Mouse (Mus musculus) embryonic facial prominence, embryonic 11.5 days (tissue): ENCODE measurements at regions not wholly inside any gene's neighbourhood (a gene's known extent, or its start where the extent isn't known, plus 50 kb on each side); places are given as distances from the start of the nearest gene placed in this dataset.

Experiments
- ATAC-seq: fragments of 200-750 bp; cut with Nextera tagmentation; replicated peaks from 2 replicates; pipeline ENCODE4 v1.8.0; 2017; ENCODE audit warnings: low read depth; ENCODE audit not compliant: insufficient number of reproducible peaks, low FRiP score, low TSS enrichment
- DNase-seq: peaks from one replicate; pipeline ENCODE4 v3.0.0-alpha.2; 2015; ENCODE audit warnings: low spot score
- H3K27ac ChIP-seq: fragments of 300-500 bp; sonication (generic); replicated peaks from 2 replicates; pipeline ENCODE4 v1.5.1; 2014; ENCODE audit warnings: mild to moderate bottlenecking, low read depth, low read length, control low read depth
- H3K27me3 ChIP-seq: fragments of 300-500 bp; sonication (generic); 2 replicates; pipeline ENCODE4 v1.6.1; 2014; ENCODE audit warnings: mild to moderate bottlenecking, low read length, moderate library complexity, mixed read lengths; ENCODE audit not compliant: control insufficient read depth, insufficient read depth
- H3K36me3 ChIP-seq: fragments of 300-500 bp; sonication (generic); replicated peaks from 2 replicates; pipeline ENCODE4 v1.6.1; 2014; ENCODE audit warnings: low read depth, mild to moderate bottlenecking, low read length, moderate library complexity, mixed read lengths; ENCODE audit not compliant: control insufficient read depth, insufficient read depth
- H3K4me1 ChIP-seq: fragments of 300-500 bp; sonication (generic); 2 replicates; pipeline ENCODE4 v1.6.1; 2014; ENCODE audit warnings: low read length, mixed read lengths; ENCODE audit not compliant: control insufficient read depth, insufficient read depth
- H3K4me2 ChIP-seq: fragments of 300-500 bp; sonication (generic); 2 replicates; pipeline ENCODE4 v1.6.1; 2014; ENCODE audit warnings: low read depth, mild to moderate bottlenecking, control low read depth, low read length, moderate library complexity
- H3K4me3 ChIP-seq: fragments of 300-500 bp; sonication (generic); 2 replicates; pipeline ENCODE4 v1.5.1; 2014; ENCODE audit warnings: low read depth, low read length, control low read depth
- H3K9ac ChIP-seq: fragments of 300-500 bp; sonication (generic); replicated peaks from 2 replicates; pipeline ENCODE4 v1.6.1; 2014; ENCODE audit warnings: mild to moderate bottlenecking, control low read depth, low read length
- H3K9me3 ChIP-seq: fragments of 300-500 bp; sonication (generic); replicated peaks from 2 replicates; pipeline ENCODE4 v1.6.1; 2016; ENCODE audit warnings: mild to moderate bottlenecking, low read length, inconsistent platforms, mixed read lengths; ENCODE audit not compliant: control insufficient read depth
- WGBS: fragments of 180-500 bp; shearing (Covaris S2); extraction: QIAGEN DNeasy Blood & Tissue Kit; methylation state at CpG from one replicate; pipeline ENCODE4 v1.1.7; 2014; 5-methylcytosine and 5-hydroxymethylcytosine counted together

GRCm38 (mm10) chr2:43005686-43006085, 352.3 kb upstream of the Lrp1b start:
- Histone ChIP-seq H3K4me1 (no peaks in the 10 kb centered on the region), H3K4me2 (no peak overlapping the region), H3K9me3 (no peaks in the 10 kb centered on the region), H3K4me3 (no peak overlapping the region), H3K9ac (no peak overlapping the region), H3K36me3 (no peaks in the 10 kb centered on the region), H3K27me3 (no peaks in the 10 kb centered on the region), H3K27ac (no peak overlapping the region)
- ATAC-seq = no peak
- DNase-seq = peak; percentile 22
- 65% methylated on average over 4 of the region's 4 CpGs for WGBS

- H3K9ac ChIP-seq = no peak overlapping the region
- no peaks in the 10 kb centered on the region for H3K9me3 ChIP-seq
- no peak overlapping the region for H3K4me3 ChIP-seq
- no peak overlapping the region for H3K27ac ChIP-seq
- DNase-seq (no peak), ATAC-seq (no peak)
- no peaks in the 10 kb centered on the region for H3K27me3 ChIP-seq
- H3K4me2 ChIP-seq = no peak overlapping the region
- no peaks in the 10 kb centered on the region for H3K36me3 ChIP-seq
- 59% methylated on average over 1 of the region's 1 CpGs for WGBS
- H3K4me1 ChIP-seq = no peaks in the 10 kb centered on the region
These were observed 337.6 kb upstream of the Lrp1b start for GRCm38 (mm10) chr2:42991046-42991445.

- Histone ChIP-seq H3K27ac (no peak overlapping the region), H3K4me1 (no peaks in the 10 kb centered on the region), H3K27me3 (no peaks in the 10 kb centered on the region), H3K9ac (no peak overlapping the region), H3K9me3 (no peaks in the 10 kb centered on the region), H3K4me3 (no peak overlapping the region), H3K36me3 (no peaks in the 10 kb centered on the region), H3K4me2 (no peak overlapping the region)
- ATAC-seq (no peak), DNase-seq (no peak)
- WGBS = 83% methylated on average over 2 of the region's 2 CpGs
These were observed 315.3 kb upstream of the Lrp1b start for GRCm38 (mm10) chr2:42968741-42969140.
